ENCODE assay signal across 9 mouse cellular contexts in genomic region chr17:88262326-88263187, GRCm38 (mm10).
A peak's percentile ranks its signal among the peaks of the same experiment; 100 is the strongest.
DNase-seq lines count a peak whose midpoint lies in the region; ATAC-seq and TF ChIP-seq lines count a peak whose summit lies in the region.
"Had no signal": no experiment of that assay in that cellular context is flagged by ENCODE, and none has a peak within 500 bp of the region (broad histone marks: within the 10 kb centered on the region; RNA-seq: fewer than 3 reads in every experiment).

No protein-coding gene starts in this region.

- H3K4me2 ChIP-seq in embryonic facial prominence, embryonic 13.5 days = no peak overlapping the region
- H3K4me2 ChIP-seq in intestine, embryonic 15.5 days (replicated peaks) = no peak overlapping the region

- H3K27me3 ChIP-seq in embryonic facial prominence, embryonic 13.5 days = no peaks in the 10 kb centered on the region
- H3K27me3 ChIP-seq in intestine, embryonic 15.5 days (replicated peaks) = no peaks in the 10 kb centered on the region

- TF ChIP-seq CTCF in gastrocnemius, adult 2 months (IDR thresholded peaks at IDR 0.05) = no peak

- peak overlapping the region; percentile 17; the same call in 1 of the 2 replicates for H3K4me3 ChIP-seq in gastrocnemius, adult 2 months
- no peak overlapping the region for H3K4me3 ChIP-seq in embryonic facial prominence, embryonic 13.5 days
- H3K4me3 ChIP-seq in intestine, embryonic 15.5 days (replicated peaks) = no peak overlapping the region

- H3K36me3 ChIP-seq in embryonic facial prominence, embryonic 13.5 days = no peaks in the 10 kb centered on the region
- no peaks in the 10 kb centered on the region for H3K36me3 ChIP-seq in intestine, embryonic 15.5 days

- H3K27ac ChIP-seq in gastrocnemius, adult 2 months = peak overlapping the region; percentile 74
- no peak overlapping the region for H3K27ac ChIP-seq in embryonic facial prominence, embryonic 13.5 days
- no peak overlapping the region for H3K27ac ChIP-seq in intestine, embryonic 15.5 days

- H3K4me1 ChIP-seq in embryonic facial prominence, embryonic 13.5 days = 0 out of 2 replicates have a peak, but pooled peaks cover under 1% of the 10 kb centered on the region
- no peaks in the 10 kb centered on the region for H3K4me1 ChIP-seq in intestine, embryonic 15.5 days (replicated peaks)

- 66% methylated on average over 13 of the region's 13 CpGs for WGBS in embryonic facial prominence, embryonic 13.5 days
- 72% methylated on average over 13 of the region's 13 CpGs for WGBS in intestine, embryonic 15.5 days

- no peaks in the 10 kb centered on the region for H3K9me3 ChIP-seq in embryonic facial prominence, embryonic 13.5 days
- H3K9me3 ChIP-seq in intestine, embryonic 15.5 days = no peaks in the 10 kb centered on the region

- intact Hi-C loops in gastrocnemius, adult 2 months (cut with DNase I) = no loop called here
- intact Hi-C loops in gastrocnemius, postnatal 36 days (cut with DNase I) = no loop called here

- H3K9ac ChIP-seq in embryonic facial prominence, embryonic 13.5 days = no peak overlapping the region
- H3K9ac ChIP-seq in intestine, embryonic 15.5 days = no peak overlapping the region

- no peak for DNase-seq in gastrocnemius, adult 2 months
- no peak for DNase-seq in gastrocnemius, postnatal 36 days
- peak; percentile 89 for DNase-seq in 3T3-L1 (ENCODE audit: low read depth, low spot score)
- peak; percentile 69 to 80 for DNase-seq in left cerebral cortex, adult 18-20 months (ENCODE audit: low spot score in 2 of 2)
- no peak for DNase-seq in ovary, postnatal 14 days (ENCODE audit: low spot score)
- no peak for DNase-seq in urinary bladder, adult 18-20 months (ENCODE audit: low spot score in 2 of 2)

- ATAC-seq in embryonic facial prominence, embryonic 13.5 days (ENCODE audit: insufficient number of reproducible peaks, insufficient read depth, low FRiP score, low TSS enrichment, low read depth) = 0 out of 2 replicates have a peak, but pooled peaks have one; percentile 34
- no peak for ATAC-seq in intestine, embryonic 15.5 days
- ATAC-seq: lung, postnatal 0 days had no signal

Comparison
In these comparisons a context has a peak if more than half of its experiments do, and no peak if none do; other contexts are left out.
1. DNase-seq: peak in 3T3-L1 (single experiment) and left cerebral cortex, adult 18-20 months (2 of 2); none in gastrocnemius, adult 2 months (single experiment), gastrocnemius, postnatal 36 days (0 of 2), ovary, postnatal 14 days (single experiment) and urinary bladder, adult 18-20 months (0 of 2).